Mouse (Mus musculus): ENCODE results near the gene Prdx6b. TPM values are rescaled to one million over a fixed set of nuclear protein-coding genes. Genes with fewer than 3 reads are reported as not detected.

The Prdx6b gene
- polyA plus RNA-seq, 1 experiment = not detected

GRCm38 (mm10) chr2:80311350-80311749 lies 19.1 kb downstream of the Prdx6b start:
- TF ChIP-seq GATA1 (IDR thresholded peaks at IDR 0.05; ENCODE audit: low read length) = no peak

GRCm38 (mm10) chr2:80314201-80314600 lies 21.9 kb downstream of the Prdx6b start:
- TF ChIP-seq GATA1 (IDR thresholded peaks at IDR 0.05; ENCODE audit: low read length) = no peak

GRCm38 (mm10) chr2:80314854-80315241 lies 22.6 kb downstream of the Prdx6b start:
- TF ChIP-seq GATA1 (IDR thresholded peaks at IDR 0.05; ENCODE audit: low read length) = peak; percentile 14

- TF ChIP-seq GATA1 (IDR thresholded peaks at IDR 0.05; ENCODE audit: low read length) = peak; percentile 1
These were observed 23.2 kb downstream of the Prdx6b start, which contains the start of gene Dnajc10 for GRCm38 (mm10) chr2:80315242-80316161. Dnajc10 (plus strand) TSS chr2:80315466.

- TF ChIP-seq GATA1 (IDR thresholded peaks at IDR 0.05; ENCODE audit: low read length) = no peak
These were observed 30.6 kb downstream of the Prdx6b start for GRCm38 (mm10) chr2:80322878-80323277.

GRCm38 (mm10) chr2:80325779-80326178 lies 33.5 kb downstream of the Prdx6b start:
- no peak for TF ChIP-seq GATA1 (IDR thresholded peaks at IDR 0.05; ENCODE audit: low read length)

- TF ChIP-seq GATA1 (IDR thresholded peaks at IDR 0.05; ENCODE audit: low read length) = no peak
These were observed 35.0 kb downstream of the Prdx6b start for GRCm38 (mm10) chr2:80327272-80327671.

GRCm38 (mm10) chr2:80328961-80329653 lies 36.8 kb downstream of the Prdx6b start:
- no peak for TF ChIP-seq GATA1 (IDR thresholded peaks at IDR 0.05; ENCODE audit: low read length)

- TF ChIP-seq GATA1 (IDR thresholded peaks at IDR 0.05; ENCODE audit: low read length) = no peak
These were observed 48.3 kb downstream of the Prdx6b start for GRCm38 (mm10) chr2:80340537-80340936.

Other genes with a start within 250 kb of the Prdx6b start
- gene Pde1a, start 163.0 kb upstream of the Prdx6b start, polyA plus RNA-seq (2012) = not detected in 2 replicates
- 27.6 and 43.7 TPM in 2 replicates for gene Dnajc10, start 23.0 kb downstream of the Prdx6b start, polyA plus RNA-seq (2012)
- not detected in 2 replicates for gene Frzb, start 155.2 kb downstream of the Prdx6b start, polyA plus RNA-seq (2012)

Measured in G1E-ER4 (cell line).